Mouse (Mus musculus): Measurements from ENCODE around the gene 1700017B05Rik.
A peak's percentile ranks its signal among the peaks of the same experiment; 100 is the strongest.
"Not testable (repeated sequence)": the region's sequence is repeated elsewhere in the genome, so short reads cannot be mapped to it uniquely, and the experiment has no call there.

Gene 1700017B05Rik

DNA sequence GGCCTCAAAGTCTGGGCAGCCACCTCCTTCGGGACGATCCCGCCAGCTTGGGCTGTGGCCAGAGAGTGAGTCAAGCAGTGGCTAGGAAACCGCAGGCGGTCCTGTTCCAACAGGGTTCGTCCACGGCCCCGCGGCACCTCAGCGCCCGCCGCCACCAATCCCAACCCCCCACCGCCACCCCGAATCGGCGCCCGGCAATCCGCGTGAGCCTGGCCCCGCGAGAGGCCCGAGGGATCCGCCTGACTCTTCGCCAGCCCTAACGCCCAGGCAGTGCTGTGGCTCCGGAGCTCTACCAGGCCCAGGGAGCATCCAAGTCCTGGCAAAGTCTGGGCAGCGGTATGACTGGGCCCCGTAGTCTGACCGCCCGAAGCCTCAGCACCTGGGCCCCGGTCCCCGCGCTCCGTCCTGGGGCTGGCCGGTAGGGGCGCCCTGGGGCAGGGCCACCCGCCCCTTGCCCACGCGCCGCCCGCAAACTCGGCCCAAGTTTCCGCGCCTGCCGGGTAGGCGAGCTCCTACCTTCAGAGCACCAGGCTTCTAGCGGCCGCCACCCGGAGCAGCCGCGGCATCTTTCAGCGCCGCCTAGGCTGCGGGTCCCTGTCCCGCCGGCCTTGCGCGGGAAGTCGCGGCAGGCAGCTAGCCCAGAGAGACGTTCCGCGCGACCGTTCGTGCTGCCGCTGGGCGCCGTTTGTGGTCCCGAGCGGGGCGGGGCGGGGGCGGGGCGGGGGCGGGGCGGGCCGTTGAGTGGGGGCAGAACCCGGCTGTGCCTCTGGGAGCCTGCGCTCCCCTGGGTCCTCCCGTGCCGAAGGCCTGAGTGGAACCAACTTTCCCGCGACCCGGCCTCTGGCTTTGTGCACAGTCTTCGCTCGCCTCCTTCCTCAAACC, at the start of gene 1700017B05Rik:
Gene 1700017B05Rik, minus strand, starts transcription at position 700 of the 882 bp plus-strand sequence.
- peak in 1 of 2 experiments; percentile 46 for DNase-seq (ENCODE audit: low spot score in 2 of 2)

DNA sequence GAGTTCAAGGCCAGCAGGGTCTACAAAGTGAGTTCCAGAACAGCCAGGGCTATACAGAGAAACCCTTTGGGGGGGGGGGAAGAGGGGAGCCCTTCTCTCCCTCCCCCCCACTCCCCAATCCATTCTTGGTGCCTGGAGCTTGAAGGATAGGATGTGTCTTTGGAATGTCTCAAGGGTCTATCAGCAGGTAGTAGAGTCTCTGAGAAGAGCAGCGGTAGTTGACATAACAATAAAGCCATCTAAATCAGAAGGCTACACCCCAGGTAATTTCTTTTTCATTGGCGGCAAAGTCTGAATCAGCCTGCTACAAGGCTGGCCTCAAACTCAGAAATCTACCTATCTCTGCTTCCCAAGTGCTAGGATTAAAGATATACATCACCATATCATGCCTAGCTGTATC, 48.5 kb upstream of the 1700017B05Rik start:
- DNase-seq (ENCODE audit: low spot score in 2 of 2): no peak

DNA sequence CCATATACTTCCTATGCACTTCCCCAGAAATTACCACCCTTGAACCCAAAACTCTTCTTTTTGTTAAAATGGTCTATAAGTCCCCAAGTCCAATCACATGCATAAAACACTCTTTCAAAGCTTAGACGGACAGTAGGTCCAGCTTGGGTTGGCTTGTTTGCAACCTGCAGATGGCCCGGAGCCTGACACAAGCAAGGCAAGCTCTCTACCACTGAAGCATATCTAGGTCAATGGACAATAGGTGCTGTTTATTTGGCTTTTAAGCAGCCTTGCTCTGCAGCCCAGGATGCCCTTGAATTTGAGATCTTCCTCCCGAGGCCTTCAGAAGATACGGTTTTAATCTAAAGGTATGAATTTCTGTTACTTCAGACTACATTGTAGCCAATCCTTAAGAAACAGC, 46.9 kb upstream of the 1700017B05Rik start:
- no peak for DNase-seq (ENCODE audit: low spot score in 2 of 2)

DNA sequence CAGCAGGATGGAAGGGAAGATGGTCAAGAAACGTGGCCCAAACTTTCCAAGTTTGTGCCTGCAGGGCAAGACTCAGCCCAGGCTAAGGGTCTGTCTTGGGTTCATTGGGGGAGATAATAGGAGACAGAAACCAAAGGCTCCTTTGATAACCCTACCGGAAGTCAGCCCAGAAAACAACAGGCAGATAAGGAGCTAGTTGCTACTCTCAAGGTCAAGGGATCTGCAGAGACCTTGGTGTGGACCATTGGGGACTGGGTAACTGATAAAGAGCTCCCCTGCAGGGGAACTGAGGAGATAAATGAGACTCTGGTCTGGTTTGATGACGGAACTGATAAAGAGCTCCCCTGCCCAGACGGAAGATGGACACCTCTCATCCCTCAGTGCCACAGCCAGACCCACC, 45.0 kb upstream of the 1700017B05Rik start:
- no peak for DNase-seq (ENCODE audit: low spot score in 2 of 2)

DNA sequence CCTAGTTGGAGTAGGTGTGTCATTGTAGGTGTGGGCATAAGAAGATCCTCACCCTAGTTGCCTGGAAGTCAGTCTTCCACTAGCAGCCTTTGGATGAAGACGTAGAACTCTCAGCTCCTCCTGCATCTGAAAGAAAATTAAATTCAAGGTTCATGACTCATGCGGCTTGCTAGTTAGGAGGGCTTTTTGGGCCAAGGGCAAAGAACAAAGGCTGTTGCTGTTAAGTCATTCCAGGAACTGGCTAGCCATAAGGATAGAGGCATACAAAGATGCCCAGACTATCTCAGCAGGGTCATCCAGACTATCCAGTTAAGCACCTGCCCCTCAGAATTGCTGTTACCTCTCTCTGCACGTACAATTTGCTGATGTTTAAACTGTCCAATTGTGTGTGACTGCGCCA, 42.3 kb upstream of the 1700017B05Rik start:
- not testable (repeated sequence) for DNase-seq (ENCODE audit: low spot score in 2 of 2)

DNA sequence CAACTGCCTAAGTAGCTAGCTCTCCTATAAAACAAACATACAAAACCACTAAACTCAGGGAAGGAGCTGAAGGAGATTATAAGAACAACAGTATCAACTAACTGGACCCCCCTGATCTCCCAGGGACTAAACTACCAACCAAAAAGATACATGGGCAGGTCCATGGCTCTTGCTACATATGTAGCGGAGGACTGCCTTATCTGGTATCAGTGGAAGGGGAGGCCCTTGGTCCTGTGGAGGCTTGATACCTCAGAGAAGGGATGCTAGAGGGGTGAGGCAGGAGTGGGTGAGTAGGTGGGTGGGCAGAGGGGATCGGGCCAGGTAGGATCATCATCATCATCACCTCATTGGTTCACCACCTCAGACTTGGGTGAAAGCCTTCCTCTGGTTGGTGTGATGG, 41.8 kb upstream of the 1700017B05Rik start:
- DNase-seq (ENCODE audit: low spot score in 2 of 2): no peak

DNA sequence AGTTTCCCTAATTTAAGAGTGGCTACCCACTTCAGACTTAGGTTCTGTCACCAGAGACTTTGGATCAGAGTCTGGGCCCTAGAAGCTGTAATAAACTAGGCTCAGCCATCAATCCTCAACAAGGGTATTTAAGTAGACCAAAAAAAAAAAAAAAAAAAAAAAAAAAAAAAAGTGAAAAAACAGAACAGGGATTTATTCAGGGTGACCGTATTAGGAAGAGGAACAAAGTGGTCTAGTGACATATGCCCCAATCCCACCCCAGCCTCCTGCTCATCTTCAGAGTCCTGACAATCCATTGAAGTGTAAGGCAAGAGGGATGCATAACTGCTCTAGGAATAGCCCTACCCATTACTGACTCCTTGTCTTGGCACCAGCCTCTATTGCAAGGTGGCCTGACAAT, 40.9 kb upstream of the 1700017B05Rik start:
- DNase-seq (ENCODE audit: low spot score in 2 of 2): no peak

DNA sequence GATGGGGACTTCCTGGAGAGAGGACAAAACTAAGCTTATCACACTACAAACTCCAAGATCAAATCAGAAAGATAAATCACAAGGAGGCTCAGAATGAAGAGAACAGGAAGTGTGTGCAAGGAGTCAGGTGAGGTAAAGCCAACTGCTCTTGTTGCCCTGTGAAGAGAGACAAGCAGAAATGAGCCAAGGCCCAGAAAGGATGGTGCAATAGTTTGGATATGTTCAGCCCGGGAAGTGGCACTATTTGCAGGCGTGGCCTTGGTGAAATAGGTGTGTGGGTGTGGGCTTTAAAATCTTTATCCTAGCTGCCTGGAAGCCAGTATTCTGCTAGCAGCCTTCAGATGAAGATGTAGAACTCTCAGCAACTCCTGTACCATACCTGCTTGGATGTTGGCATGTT, 38.4 kb upstream of the 1700017B05Rik start:
- no peak for DNase-seq (ENCODE audit: low spot score in 2 of 2)

DNA sequence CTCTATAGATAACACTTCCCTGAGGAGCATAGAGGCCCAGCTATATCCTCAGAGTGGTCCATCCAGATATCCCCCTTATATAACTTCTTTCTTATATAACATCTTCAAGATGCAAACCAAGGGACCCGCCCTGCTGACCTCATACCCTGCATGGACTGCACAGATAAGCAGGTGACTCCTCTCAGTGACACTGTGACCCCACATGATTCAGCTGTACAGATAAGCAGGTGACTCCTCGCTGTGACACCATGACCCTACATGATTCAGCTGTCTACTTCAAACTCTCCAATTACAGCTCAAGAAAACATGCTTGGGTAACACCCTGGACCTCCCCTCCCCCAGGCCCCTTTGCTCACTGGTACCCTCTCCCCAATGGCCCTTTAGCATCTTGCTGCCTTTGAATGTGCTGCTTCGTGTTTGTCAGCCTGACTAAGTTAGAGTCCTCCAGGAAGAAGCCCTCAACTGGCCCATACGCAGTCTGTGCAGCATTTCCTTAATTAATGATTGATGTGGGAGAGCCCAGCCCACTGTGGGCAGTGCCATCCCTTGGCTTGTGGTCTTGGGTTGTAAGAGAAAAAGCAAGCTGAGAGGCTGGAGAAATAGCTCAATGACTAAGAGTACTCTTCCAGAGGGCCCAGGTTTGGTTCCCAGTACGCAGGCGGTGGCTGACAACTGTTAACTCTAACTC, 37.5 kb upstream of the 1700017B05Rik start:
- no peak for DNase-seq (ENCODE audit: low spot score in 2 of 2)

DNA sequence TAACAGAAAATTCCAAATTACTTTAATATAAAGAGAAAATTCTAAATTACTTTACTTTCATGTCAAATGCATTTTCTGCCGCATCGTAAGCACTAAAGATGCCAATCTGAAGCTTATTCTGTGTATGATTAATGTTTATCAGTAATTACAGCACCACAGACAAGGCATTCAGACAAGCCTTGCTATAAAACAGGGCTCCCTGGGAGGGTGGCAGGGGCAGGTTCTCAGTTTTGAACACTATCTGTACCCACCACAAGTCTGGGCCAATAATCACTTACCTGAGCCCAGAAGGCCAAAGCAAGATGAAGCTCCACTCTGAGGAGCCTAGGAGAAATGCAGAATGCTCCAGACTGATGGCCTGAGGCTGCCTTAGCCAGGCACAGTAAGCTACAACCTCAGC, 35.5 kb upstream of the 1700017B05Rik start:
- no peak for DNase-seq (ENCODE audit: low spot score in 2 of 2)

DNA sequence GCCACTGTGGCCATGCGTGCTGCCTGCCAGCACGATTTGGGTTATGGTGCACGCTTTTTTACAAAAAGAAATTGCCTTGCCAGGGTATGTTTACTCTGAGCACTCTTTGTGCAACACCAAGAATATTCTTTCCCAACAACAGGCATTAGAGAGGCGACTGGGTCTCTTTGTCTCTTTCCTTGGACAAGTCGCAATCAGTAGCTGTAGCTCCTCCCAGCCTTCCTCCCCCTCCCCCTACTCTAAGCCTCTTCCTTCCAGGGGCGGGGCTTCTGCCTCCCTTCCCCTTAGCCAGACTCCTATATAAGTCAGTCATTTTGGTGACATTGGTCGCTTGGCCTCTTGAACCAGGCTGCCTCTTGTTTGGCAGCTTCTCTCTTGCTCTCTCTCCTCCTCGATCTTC, 33.9 kb upstream of the 1700017B05Rik start:
- no peak for DNase-seq (ENCODE audit: low spot score in 2 of 2)

DNA sequence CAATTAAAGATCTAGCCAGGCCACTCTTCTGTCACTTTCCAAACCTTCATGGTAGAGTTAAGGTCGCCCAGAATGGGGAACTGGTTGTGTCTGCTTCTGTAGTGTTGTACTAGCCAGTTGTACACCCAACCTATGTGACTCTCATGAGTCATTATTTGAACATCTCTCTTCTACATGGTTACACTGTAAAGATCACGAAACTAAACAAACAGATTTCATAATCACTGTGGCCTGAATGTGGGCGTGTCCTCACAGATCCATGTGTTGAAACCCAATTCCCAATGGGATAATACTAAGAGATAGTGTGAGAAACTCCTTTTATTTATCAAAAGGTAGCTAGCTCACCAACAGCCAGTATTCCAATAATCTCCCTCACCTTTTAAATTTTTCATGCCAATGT, 33.3 kb upstream of the 1700017B05Rik start:
- DNase-seq (ENCODE audit: low spot score in 2 of 2): no peak

DNA sequence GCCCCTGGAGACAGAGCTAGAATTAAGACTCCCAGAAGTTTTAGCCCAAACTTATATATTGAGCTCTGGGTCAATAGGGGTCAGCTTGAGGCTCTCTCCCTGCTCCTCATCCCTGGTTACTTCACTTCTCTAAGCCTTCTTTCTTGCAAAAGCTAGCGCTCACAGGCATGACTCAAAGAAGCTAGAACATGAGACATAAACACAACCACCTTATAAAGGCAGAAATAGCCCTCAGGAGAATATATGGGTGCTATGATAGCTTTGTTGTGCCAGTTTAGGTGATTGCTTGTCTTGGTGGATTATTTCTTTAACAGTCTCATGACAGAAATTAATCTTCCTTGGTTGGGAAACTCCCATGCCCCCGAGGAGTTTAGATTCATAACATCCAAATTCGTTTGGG, 32.5 kb upstream of the 1700017B05Rik start:
- DNase-seq (ENCODE audit: low spot score in 2 of 2): no peak

DNA sequence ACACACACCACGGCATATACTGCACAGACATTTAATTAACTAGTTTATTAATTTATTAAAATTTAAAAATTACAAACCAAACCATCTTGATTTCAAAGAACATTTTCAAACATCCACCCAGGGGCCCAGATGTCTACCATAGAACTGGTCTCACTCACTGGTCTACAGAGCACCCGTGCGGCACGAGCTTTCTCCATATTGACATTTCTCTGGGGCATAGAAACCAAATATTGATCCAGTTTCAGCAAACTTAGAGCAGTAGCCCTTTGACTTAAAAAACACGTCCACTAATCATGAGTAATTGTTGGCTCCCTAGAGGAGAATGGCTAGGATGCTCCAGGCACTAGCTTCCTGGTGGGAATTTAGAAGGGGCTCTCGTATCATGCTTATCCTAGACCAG, 24.8 kb upstream of the 1700017B05Rik start:
- DNase-seq (ENCODE audit: low spot score in 2 of 2): no peak

DNA sequence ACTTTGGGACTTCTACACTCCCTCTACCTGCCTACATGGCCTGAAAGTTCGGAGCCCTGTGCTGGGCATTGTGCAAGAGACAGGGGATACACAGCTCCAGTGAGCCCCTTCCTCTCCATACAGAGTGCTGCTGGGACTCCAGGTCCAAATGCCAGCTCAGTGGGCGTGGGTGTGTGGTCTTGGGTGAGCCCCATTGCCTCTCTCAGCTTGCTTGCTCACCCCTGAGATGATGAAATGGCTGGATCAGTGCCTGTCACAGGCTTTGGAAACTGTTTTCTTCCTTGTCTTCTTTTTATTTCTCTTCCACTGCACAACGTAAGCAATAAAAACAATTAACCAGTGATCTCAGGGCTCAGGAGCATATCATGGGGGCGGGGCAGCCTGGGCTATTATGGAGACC, 20.9 kb upstream of the 1700017B05Rik start:
- DNase-seq (ENCODE audit: low spot score in 2 of 2): no peak

DNA sequence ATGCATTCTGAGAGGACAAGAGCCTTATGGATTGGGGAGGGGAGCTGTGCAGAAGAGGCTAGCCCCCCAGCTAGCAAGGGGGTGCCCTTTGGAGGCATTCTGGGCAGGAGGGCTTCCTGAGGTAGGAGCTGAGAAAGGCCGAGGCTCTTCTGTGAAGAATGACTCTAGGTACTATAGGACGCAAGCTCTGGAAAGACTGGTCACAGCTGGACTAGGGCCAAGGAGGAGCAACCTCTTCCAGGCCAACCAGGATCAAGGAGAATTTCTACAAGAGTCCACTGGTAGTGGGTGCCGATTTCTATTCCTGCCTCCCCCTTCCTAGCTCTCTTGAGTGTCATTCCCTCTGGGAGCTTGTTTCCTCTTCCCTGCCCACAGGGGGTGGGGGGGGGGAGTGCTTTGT, 20.3 kb upstream of the 1700017B05Rik start:
- no peak for DNase-seq (ENCODE audit: low spot score in 2 of 2)

DNA sequence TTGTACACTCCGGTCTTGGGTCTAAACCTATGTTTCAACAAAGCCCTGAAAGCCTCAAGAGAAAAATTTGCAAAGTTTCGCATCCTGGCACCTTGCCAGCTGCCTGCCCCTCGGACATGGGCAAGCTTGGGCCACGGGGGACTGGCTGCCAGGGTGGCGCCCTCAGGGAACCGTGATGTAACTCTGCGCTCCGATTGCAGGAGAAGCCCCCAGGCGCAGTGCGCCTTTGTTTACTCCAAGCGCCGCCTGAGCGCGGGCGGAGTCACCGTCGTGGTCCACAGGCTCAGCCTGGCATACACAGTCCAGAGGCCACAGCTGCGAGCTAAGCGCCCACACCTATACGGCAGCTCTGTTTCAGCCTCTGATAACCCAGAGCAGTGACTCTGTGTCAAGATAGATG, 19.1 kb upstream of the 1700017B05Rik start:
- DNase-seq (ENCODE audit: low spot score in 2 of 2): no peak

DNA sequence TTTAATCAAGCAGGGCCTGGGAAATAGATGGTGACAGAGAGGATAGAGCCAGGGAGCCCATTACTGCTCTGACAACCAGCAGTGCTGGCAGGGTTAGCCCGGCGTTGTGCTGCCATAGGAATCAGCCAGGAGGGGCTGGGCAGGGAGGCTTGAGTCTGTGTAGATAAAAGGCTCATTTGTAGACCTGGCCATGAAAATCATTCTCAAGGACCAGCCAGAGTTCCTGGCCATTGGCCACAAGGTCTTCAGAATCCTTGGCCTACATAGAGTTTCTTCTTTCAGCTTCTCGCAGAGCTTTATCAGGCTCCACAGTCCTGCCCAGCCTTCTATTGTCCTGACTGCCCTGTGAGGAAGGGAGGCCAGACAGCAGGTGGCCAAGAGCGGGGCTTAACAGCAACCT, 17.0 kb upstream of the 1700017B05Rik start:
- no peak for DNase-seq (ENCODE audit: low spot score in 2 of 2)

DNA sequence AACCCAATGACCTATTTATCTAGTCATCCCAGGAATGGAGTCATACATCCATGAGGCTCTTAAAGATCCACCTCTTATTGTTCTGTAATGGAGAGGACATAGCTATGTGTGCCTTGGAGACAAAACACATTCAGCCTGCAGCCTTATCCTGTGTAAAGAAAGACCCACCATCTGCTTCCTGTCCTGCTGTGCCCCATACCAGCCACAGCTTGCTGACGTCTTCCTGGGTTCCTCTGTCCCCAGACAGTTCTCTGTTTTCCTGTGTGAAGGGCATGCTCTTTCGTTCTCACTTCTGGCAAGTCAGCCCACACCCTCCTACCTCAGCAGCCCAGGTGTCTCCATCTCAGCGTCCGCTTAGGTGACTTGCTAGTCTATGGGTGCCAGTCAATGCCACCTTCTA, 15.9 kb upstream of the 1700017B05Rik start:
- no peak for DNase-seq (ENCODE audit: low spot score in 2 of 2)

DNA sequence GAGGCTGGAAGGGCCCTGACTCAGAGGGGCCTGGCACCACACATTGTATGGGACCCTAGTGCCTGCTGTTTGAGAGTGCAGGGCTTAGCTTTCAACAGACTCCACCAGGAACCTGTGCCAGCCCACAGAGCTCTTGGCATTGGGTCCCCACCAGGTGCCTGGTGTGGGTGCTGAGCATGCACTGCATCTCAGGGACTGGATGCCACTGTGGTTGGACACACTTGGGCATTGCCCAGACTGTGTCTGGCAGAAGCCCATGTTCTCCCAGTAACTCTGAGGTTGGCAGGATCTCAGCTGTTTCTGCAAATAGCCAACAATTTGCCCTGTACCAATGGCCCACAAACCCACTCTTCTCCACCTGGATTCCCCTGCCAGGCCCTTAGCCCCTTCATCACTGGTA, 13.9 kb upstream of the 1700017B05Rik start:
- DNase-seq (ENCODE audit: low spot score in 2 of 2): no peak

DNA sequence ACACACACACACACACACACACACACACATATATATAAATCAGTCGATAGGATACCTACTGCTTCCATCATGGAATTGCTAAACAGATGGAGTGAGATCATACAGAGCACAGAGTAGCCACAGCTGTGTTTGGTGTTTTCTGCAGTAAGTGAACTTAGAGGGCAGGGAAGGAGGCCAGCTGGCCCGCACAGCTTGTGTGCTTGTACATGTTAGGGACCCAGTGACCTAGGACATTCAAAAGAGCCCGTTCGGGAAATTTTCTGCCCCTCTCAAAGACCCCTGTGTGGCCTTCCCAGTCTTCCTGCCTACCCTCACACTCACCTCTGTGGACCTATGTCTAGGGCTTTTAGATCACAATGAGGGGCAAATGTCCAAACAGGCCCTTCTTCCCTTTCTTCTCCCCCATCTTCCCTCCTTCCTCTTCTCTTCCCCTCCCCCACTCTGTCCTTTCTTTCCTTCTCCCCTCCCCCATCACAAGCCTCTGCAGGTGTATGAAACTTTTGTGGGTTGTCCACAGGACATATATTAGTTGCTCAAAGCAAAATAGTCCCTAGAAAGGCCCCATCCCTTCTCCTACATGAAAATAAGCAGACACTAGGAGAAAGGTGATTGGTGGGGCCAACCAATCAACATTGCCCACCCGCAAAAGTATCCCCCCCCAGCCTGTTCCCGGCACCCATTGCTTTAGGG, 11.5 kb upstream of the 1700017B05Rik start:
- DNase-seq (ENCODE audit: low spot score in 2 of 2): no peak

DNA sequence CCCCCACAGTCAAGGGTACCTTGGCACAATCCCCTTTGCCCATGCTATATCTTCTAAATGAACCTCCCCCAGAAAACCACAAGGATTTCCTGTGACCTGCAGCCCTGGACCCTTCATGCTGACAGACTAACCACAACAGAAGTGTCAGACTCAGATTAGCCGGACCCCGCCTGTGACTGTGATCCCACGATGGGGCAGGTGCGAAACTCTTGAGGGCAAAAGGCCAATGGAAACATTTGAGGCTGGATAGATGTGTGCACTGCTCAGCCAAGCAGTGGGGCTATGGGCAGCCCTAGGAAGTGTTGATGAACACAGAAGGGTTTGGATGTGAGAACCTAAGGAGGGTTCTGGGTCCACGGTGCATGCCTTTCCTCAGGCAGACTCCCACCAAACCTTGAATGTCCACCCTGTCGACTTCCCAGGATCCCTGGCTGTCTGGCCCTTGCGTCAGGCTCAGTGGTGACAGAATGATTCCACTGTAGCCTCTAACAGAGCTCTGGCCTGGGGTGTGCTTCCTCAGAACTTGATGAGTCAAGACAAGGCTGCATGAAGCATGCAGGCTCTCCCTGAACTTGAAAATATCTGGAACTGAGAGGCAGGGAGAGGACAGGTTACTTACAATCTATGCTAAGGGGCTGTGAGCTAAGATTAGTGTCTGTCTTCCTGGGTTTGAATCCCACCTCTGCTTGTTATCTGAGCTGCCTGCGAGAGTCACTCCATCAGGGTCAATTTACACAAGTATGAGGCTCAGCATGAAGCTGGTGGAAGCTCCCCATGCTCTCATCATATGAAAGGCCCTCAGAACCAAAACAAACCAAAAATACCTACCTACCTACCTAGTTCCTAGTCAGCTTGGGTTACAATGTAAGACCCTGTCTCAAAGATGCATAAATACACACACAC, 10.7 kb upstream of the 1700017B05Rik start:
- DNase-seq (ENCODE audit: low spot score in 2 of 2): no peak

Data from frontal cortex, postnatal 14 days (tissue).